Mouse (Mus musculus) MEL (cell line): ENCODE measurements at regions not wholly inside any gene's neighbourhood (a gene's known extent, or its start where the extent isn't known, plus 50 kb on each side); places are given as distances from the start of the nearest gene placed in this dataset.

Experiments
- CTCF ChIP-seq, 3 experiments: IDR thresholded peaks in 2 of 3; conservative IDR thresholded peaks in 1 of 3; 2 replicates each; pipeline ENCODE4 v1.5.1; 2011 to 2012; ENCODE audit warnings: low read length in 3 of 3, low read depth in 2 of 3, mild to moderate bottlenecking in 2 of 3, improper control_type of control experiment in 1 of 3, inconsistent platforms in 1 of 3, mixed read lengths in 1 of 3, moderate library complexity in 1 of 3; ENCODE audit not compliant: control insufficient read depth in 1 of 3, insufficient read depth in 1 of 3, poor library complexity in 1 of 3, severe bottlenecking in 1 of 3
- TBP ChIP-seq: IDR thresholded peaks from 2 replicates; pipeline ENCODE4 v1.8.0; 2011; ENCODE audit warnings: low read depth, low read length, improper control_type of control experiment

- TF ChIP-seq CTCF (IDR thresholded peaks at IDR 0.05 in 2 of 3, conservative IDR thresholded peaks at IDR 0.05 in 1 of 3; ENCODE audit: control insufficient read depth in 1 of 3, insufficient read depth in 1 of 3, low read depth in 2 of 3, low read length in 3 of 3, poor library complexity in 1 of 3, severe bottlenecking in 1 of 3) (no peak), TBP (no peak)
Observed at GRCm38 (mm10) chr10:16574568-16574967, 1148.5 kb upstream of the Cited2 start.
